Mouse (Mus musculus) liver, embryonic 13.5 days (tissue): ENCODE measurements around the gene Fdps. TPM values are rescaled to one million over a fixed set of nuclear protein-coding genes. Genes with fewer than 3 reads are reported as not detected.

Experiments
- ATAC-seq: fragments of 200-750 bp; cut with Nextera tagmentation; 2 replicates; pipeline ENCODE4 v1.8.0; 2017; ENCODE audit warnings: low read depth, mild to moderate bottlenecking, moderate number of reproducible peaks, moderate library complexity
- DNase-seq: peaks from one replicate; pipeline ENCODE4 v3.0.0; 2022
- H3K27ac ChIP-seq: fragments of 300-500 bp; sonication (generic); 2 replicates; pipeline ENCODE4 v1.5.1; 2015; ENCODE audit warnings: moderate library complexity, mild to moderate bottlenecking, inconsistent platforms
- H3K27me3 ChIP-seq: fragments of 300-500 bp; sonication (generic); 2 replicates; pipeline ENCODE4 v1.6.1; 2015; ENCODE audit warnings: mild to moderate bottlenecking, inconsistent platforms
- H3K36me3 ChIP-seq: fragments of 300-500 bp; sonication (generic); 2 replicates; pipeline ENCODE4 v1.6.1; 2015; ENCODE audit warnings: mild to moderate bottlenecking, inconsistent platforms
- H3K4me1 ChIP-seq: fragments of 300-500 bp; sonication (generic); replicated peaks from 2 replicates; pipeline ENCODE4 v1.6.1; 2015; ENCODE audit warnings: inconsistent platforms
- H3K4me2 ChIP-seq: fragments of 300-500 bp; sonication (generic); 2 replicates; pipeline ENCODE4 v1.6.1; 2015; ENCODE audit warnings: inconsistent platforms, mild to moderate bottlenecking, moderate library complexity
- H3K4me3 ChIP-seq: fragments of 300-500 bp; sonication (generic); replicated peaks from 2 replicates; pipeline ENCODE4 v1.5.1; 2015; ENCODE audit warnings: mild to moderate bottlenecking, inconsistent platforms
- H3K9ac ChIP-seq: fragments of 300-500 bp; sonication (generic); 2 replicates; pipeline ENCODE4 v1.6.1; 2015; ENCODE audit warnings: mild to moderate bottlenecking, inconsistent platforms
- H3K9me3 ChIP-seq: fragments of 300-500 bp; sonication (generic); replicated peaks from 2 replicates; pipeline ENCODE4 v1.6.1; 2016; ENCODE audit warnings: inconsistent platforms
- WGBS: fragments of 180-500 bp; shearing (Covaris S2); methylation state at CpG from one replicate; pipeline ENCODE4 v1.1.7; 2015; ENCODE audit not compliant: insufficient replicate concordance; 5-methylcytosine and 5-hydroxymethylcytosine counted together
- polyA plus RNA-seq: library from polyadenylated mRNA; unstranded; fragments of >200 nt; fragmentation: Nextera tagmentation; extraction: Ambion mirVana; gene quantifications from 2 replicates; pipeline ENCODE4 v1.2.1, GENCODE M21; 2015

The Fdps gene
- polyA plus RNA-seq = 274 and 295 TPM in 2 replicates

- peak within 1 kb of the TSS; percentile 85 for H3K27ac ChIP-seq
- under 1% methylated on average over 26 of the region's 26 CpGs for WGBS
- peak; percentile 98 for DNase-seq
Observed at GRCm38 (mm10) chr3:89101812-89102494, at the start of gene Fdps. TSS of gene Fdps (minus strand) at chr3:89101959.

DNA sequence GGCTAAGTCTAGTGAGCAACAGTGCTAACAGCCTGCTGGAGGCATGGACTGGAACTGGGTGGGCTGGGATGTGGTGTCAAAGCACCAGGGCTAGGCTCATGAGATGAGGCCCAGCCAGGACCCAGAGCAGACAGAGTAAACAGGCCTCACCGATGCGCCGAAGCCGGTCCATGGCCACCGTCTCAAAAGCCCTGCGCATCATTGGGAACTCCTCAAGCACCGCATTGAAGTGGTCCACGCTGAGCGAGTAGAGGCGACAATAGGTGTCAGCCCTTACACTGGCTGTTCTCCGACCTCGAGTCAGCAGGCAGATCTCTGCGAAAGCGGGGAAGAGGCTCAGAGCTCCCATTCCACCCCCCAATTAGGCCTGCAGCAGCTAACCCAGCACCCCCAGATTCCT lies 46.8 kb upstream of the Fdps start:
- 71% methylated on average over 14 of the region's 14 CpGs for whole genome bisulfite sequencing
- Histone ChIP-seq H3K27me3 (peaks cover 43% of the 10 kb centered on the region), H3K9ac (peak overlapping the region; percentile 11; the same call in 1 of the 2 replicates), H3K9me3 (no peaks in the 10 kb centered on the region), H3K27ac (peak overlapping the region; percentile 86), H3K4me1 (peaks cover 87% of the 10 kb centered on the region), H3K36me3 (peaks cover 34% of the 10 kb centered on the region), H3K4me2 (peak overlapping the region; percentile 78), H3K4me3 (no peak overlapping the region)
- ATAC-seq (no peak), DNase-seq (no peak)

More at GRCm38 (mm10) chr3:89101812-89102494, at the start of gene Fdps:
- peak within 1 kb of the TSS; percentile 74 for H3K4me3 ChIP-seq
- peak within 1 kb of the TSS; percentile 80 for H3K9ac ChIP-seq
- peak; percentile 98 for ATAC-seq
- H3K36me3 ChIP-seq = peaks cover 29% of the 10 kb centered on the region
- peaks cover 58% of the 10 kb centered on the region for H3K4me1 ChIP-seq
- H3K27me3 ChIP-seq = no peaks in the 10 kb centered on the region
- H3K9me3 ChIP-seq = no peaks in the 10 kb centered on the region
- peak within 1 kb of the TSS; percentile 93 for H3K4me2 ChIP-seq

- WGBS = 11% methylated on average over 15 of the region's 15 CpGs
- H3K4me1 ChIP-seq = peaks cover 93% of the 10 kb centered on the region
- H3K27me3 ChIP-seq = peaks cover 43% of the 10 kb centered on the region
- H3K4me2 ChIP-seq = peak overlapping the region; percentile 78
- DNase-seq (no peak), ATAC-seq (no peak)
- H3K9me3 ChIP-seq = no peaks in the 10 kb centered on the region
- H3K9ac ChIP-seq = peak overlapping the region; percentile 70
- H3K4me3 ChIP-seq = peak overlapping the region; percentile 49
- H3K27ac ChIP-seq = peak overlapping the region; percentile 86
- peaks cover 40% of the 10 kb centered on the region for H3K36me3 ChIP-seq
Observed at GRCm38 (mm10) chr3:89147979-89148311, 46.2 kb upstream of the Fdps start.

GRCm38 (mm10) chr3:89147101-89147978 lies 45.6 kb upstream of the Fdps start:
- peak overlapping the region; percentile 70 for H3K9ac ChIP-seq
- peak overlapping the region; percentile 86 for H3K27ac ChIP-seq

DNA sequence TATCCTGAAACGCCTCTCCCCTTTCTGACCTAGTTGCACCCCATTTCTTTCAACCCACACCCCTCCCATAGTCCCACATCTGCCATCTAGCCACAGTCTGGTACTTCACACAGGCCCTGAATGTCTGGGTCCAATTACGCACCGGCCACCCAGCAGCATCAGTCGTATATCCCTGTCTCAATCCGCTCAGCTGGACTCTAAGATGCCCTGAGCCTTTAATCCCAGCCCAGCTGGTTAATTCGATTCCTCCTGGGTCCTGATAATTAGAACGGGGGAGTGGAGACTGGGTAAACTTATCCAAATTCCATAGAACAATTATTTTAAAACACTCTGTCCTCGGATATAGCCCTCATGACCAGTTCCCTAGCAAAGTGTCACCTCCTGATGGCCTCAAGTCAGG lies 43.8 kb upstream of the Fdps start:
- H3K4me2 ChIP-seq = no peak overlapping the region
- peak overlapping the region; percentile 12; the same call in 1 of the 2 replicates for H3K9ac ChIP-seq
- DNase-seq (no peak), ATAC-seq (no peak)
- peak overlapping the region; percentile 63 for H3K27ac ChIP-seq
- peaks cover 64% of the 10 kb centered on the region for H3K36me3 ChIP-seq
- H3K9me3 ChIP-seq = no peaks in the 10 kb centered on the region
- no peak overlapping the region for H3K4me3 ChIP-seq
- peaks cover 94% of the 10 kb centered on the region for H3K4me1 ChIP-seq
- peaks cover 27% of the 10 kb centered on the region for H3K27me3 ChIP-seq
- WGBS = 78% methylated on average over 8 of the region's 8 CpGs

More at GRCm38 (mm10) chr3:89147101-89147978, 45.6 kb upstream of the Fdps start:
- Histone ChIP-seq H3K4me2 (peak overlapping the region; percentile 78), H3K9me3 (no peaks in the 10 kb centered on the region), H3K4me1 (peaks cover 93% of the 10 kb centered on the region), H3K27me3 (peaks cover 37% of the 10 kb centered on the region), H3K4me3 (peak overlapping the region; percentile 49), H3K36me3 (peaks cover 46% of the 10 kb centered on the region)
- DNase-seq = peak; percentile 82
- 17% methylated on average over 26 of the region's 26 CpGs for WGBS
- peak; percentile 92 for ATAC-seq

GRCm38 (mm10) chr3:89144821-89145220 lies 43.1 kb upstream of the Fdps start:
- Histone ChIP-seq H3K4me3 (no peak overlapping the region), H3K4me1 (peaks cover 97% of the 10 kb centered on the region), H3K36me3 (peaks cover 71% of the 10 kb centered on the region), H3K9ac (no peak overlapping the region), H3K9me3 (no peaks in the 10 kb centered on the region), H3K4me2 (no peak overlapping the region), H3K27ac (peak overlapping the region; percentile 63; the same call in 1 of the 2 replicates), H3K27me3 (peaks cover 20% of the 10 kb centered on the region)
- 79% methylated on average over 10 of the region's 10 CpGs for WGBS
- DNase-seq (no peak), ATAC-seq (no peak)

DNA sequence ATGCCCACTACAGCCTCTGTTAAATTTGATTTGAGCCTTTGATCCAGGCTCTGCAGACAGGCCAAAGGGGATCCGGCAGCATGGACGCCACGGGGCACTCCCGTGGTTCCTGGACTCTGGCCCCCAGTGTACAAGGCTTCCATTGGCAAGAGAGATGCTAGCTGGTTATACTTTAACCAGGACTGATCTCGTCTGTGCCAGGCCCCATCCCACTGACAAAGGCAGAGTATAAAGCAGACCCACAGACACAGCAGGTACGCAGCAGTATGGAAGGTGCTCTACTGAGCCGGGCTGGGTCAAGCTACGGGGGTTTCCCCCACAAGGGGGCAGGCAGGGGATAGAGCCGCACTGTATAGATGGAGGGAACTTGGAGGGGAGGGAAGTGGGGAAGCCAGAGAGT lies 34.6 kb upstream of the Fdps start:
- H3K36me3 ChIP-seq = peaks cover 34% of the 10 kb centered on the region
- peak overlapping the region; percentile 95 for H3K27ac ChIP-seq
- DNase-seq = peak; percentile 68
- H3K9ac ChIP-seq = peak overlapping the region; percentile 85
- H3K9me3 ChIP-seq = no peaks in the 10 kb centered on the region
- peak overlapping the region; percentile 73 for H3K4me3 ChIP-seq
- WGBS = 16% methylated on average over 9 of the region's 9 CpGs
- peaks cover 95% of the 10 kb centered on the region for H3K4me1 ChIP-seq
- peak; percentile 47 for ATAC-seq
- peak overlapping the region; percentile 76 for H3K4me2 ChIP-seq
- no peaks in the 10 kb centered on the region for H3K27me3 ChIP-seq

GRCm38 (mm10) chr3:89135958-89136357 lies 34.2 kb upstream of the Fdps start, which contains the start of gene Pklr:
TSS of gene Pklr (plus strand) at chr3:89136142.
- Histone ChIP-seq H3K4me3 (peak within 1 kb of the TSS; percentile 73), H3K4me1 (peaks cover 93% of the 10 kb centered on the region), H3K27ac (peak within 1 kb of the TSS; percentile 95), H3K27me3 (no peaks in the 10 kb centered on the region), H3K9ac (peak within 1 kb of the TSS; percentile 85), H3K4me2 (peak within 1 kb of the TSS; percentile 79), H3K36me3 (peaks cover 30% of the 10 kb centered on the region), H3K9me3 (no peaks in the 10 kb centered on the region)
- peak; percentile 72 for DNase-seq
- WGBS = 15% methylated on average over 3 of the region's 3 CpGs
- peak; percentile 62 for ATAC-seq

GRCm38 (mm10) chr3:89133752-89134151 lies 32.0 kb upstream of the Fdps start:
- Histone ChIP-seq H3K4me2 (peak overlapping the region; percentile 79), H3K4me1 (peaks cover 93% of the 10 kb centered on the region), H3K27ac (peak overlapping the region; percentile 95), H3K36me3 (peaks cover 8% of the 10 kb centered on the region), H3K9ac (peak overlapping the region; percentile 75), H3K27me3 (no peaks in the 10 kb centered on the region), H3K9me3 (no peaks in the 10 kb centered on the region), H3K4me3 (peak overlapping the region; percentile 55)
- no peak for DNase-seq
- WGBS = 18% methylated on average over 1 of the region's 1 CpGs
- ATAC-seq = peak; percentile 8

DNA sequence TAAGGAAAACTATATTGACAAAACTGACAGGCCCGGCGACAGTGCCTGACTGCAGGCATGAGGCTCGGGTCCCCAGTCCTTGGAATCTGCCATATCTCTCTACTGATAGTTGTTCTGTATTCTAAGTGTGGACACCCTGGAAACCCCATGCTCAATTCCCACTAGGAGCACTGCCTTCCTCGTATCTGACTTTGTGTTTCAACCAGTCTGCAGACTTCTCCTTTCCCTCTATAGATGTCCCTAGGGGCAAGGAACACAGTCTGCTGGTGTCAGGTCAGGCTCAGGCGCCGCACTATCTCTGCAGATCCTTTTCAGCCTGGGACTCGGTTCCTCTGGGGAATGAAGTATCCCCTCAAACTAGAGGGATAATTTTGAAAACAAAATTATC lies 31.3 kb upstream of the Fdps start:
- WGBS = 28% methylated on average over 7 of the region's 7 CpGs
- Histone ChIP-seq H3K9me3 (no peaks in the 10 kb centered on the region), H3K36me3 (peaks cover 2% of the 10 kb centered on the region; the same call in 1 of the 2 replicates), H3K4me1 (peaks cover 93% of the 10 kb centered on the region), H3K4me3 (peak overlapping the region; percentile 55), H3K4me2 (peak overlapping the region; percentile 79), H3K27ac (peak overlapping the region; percentile 95), H3K27me3 (no peaks in the 10 kb centered on the region), H3K9ac (peak overlapping the region; percentile 75)
- DNase-seq (no peak), ATAC-seq (no peak)
